Mouse (Mus musculus): ENCODE data around the gene Btrc.
"Not testable (repeated sequence)": the region's sequence is repeated elsewhere in the genome, so short reads cannot be mapped to it uniquely, and the experiment has no call there.

Gene Btrc

DNA sequence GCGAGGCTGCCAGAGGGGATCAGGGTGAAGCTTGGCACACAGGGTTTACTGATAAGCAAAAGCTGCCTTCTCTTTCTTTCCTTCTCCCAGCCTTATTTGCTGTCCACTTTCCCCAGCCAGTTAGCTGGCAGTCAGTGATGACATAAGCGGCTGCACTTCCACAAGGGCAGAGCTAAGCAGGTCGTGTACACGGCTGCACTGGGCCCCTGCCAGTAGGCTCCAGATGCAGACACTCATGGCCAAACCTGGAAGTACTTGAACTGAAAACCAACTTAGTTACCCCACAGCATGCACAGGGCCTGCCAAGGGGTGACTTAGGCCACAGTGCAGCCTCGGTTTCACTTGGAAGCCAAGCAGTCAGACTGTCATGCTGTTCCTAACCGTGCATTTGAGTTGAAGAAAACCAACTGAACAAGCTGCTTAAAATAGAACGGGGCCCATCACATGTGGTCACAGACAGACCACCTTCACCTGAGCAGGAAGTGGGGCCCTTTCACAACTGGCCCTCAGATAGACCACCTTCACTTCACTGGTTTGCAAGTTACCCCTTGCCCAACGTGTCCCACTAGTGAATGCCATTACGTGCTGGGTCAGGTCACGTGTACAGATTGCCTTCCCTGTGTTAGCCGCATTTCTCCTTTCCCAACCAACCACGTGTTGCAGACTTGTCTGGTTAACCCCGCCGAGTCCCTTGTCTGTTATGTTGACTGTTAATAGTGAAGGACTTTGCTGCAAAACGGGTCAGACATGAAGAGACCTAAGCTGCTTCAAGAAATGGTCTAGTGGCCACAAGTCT is 166.9 kb downstream of the Btrc start:
- no peak for DNase-seq (ENCODE audit: low read depth)

DNA sequence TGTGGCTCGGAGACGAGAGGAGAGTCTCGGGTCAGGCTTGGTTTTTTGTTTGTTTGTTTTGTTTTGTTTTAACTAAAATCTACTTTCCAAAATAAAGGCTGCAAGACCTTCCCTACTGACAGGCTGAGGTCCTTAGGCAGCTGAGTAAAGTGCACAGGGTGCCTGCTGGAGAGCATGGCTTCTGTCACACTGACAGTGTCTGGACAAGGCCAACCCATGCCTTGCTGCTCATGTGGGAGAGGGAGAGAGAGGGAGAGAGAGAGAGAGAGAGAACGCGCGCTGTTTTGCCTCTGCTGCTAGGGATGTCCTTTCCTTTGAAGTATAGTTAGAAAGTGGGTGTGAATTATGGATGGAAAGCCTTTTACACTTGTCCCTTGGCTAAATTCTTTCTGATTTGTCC is 168.0 kb downstream of the Btrc start:
- no peak for DNase-seq (ENCODE audit: low read depth)

DNA sequence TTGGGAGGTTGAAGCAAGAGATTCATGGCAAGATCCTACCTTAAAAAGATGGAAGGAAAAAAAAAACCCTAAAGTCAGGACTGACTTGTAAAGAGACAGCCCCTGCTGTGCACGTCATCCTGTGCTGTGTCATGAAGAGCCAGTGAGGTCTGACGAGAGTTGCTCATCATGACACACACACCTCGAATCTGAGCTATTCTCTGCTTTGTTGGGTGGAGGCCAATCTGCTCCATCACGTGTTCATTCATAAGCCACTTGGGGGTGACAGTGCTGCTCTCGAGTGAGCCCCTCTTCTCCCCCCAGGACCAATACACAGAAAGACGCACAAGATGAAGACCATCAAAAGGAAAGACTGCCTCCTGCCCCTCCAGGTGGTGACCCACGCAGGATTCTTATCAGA is 170.1 kb downstream of the Btrc start:
- no peak for DNase-seq (ENCODE audit: low read depth)

DNA sequence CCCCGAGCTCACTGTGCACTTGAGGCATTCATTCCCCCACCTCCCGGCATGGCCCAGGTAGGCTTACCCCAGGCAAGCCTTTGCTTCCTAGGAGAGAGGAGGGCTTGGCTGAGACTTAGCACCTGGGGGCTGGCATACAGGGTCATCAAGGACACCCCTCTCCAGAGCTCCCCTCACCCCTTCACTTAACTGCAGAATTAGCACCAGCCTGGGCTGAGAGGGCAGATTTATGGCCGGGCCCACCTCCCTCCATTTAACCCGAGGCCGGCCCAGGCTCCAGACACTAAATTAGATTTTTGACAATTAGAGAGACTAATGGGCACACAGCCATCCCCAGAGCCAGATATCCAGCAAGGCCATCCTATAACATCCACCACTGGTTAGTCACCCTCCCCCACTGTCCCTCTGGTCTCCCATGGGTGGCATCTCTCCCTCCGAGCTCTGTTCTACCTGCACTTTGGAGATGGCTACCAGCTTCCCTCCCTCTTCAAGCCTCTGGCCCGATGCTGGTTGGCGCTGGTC is 171.7 kb downstream of the Btrc start:
- no peak for DNase-seq (ENCODE audit: low read depth)

DNA sequence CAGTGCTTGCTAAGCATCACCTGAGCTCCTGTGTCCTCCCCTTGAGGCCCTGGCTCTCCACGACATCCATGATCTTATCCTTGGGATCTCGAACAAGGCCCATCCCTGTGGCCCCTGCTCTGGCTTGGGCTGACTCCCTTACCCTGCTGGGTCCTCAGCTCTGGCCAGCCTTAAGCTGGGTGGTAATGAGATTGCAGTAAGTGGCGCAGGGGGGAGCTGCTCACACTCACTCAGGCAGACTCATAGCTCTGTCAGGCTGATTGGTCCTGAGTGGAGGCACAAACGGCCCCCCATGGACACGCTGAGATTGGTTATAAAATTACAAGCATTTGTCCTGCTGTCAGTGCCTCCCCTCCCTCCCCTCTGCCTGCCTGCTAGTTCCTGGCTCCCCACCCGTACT is 172.4 kb downstream of the Btrc start:
- no peak for DNase-seq (ENCODE audit: low read depth)

DNA sequence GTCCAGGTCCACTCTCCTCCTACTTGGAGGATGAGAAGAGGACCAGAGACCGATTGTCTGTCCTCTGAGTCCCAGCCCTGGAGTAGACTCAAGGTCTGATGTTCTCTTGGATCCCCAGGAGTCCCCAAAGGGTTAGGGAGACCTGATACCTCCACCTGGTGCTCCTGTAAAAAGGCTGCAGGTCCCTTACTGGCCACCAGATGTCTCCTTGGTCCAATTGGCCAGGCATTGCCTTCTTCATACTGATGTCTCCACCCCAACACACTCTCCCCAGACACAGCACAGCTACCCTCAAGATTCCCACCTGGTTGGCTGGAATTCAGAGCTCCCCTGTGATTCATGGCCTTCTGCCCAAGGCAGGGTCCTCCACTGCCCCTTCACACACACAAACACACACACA is 174.0 kb downstream of the Btrc start:
- peak; percentile 77 for DNase-seq (ENCODE audit: low read depth)

DNA sequence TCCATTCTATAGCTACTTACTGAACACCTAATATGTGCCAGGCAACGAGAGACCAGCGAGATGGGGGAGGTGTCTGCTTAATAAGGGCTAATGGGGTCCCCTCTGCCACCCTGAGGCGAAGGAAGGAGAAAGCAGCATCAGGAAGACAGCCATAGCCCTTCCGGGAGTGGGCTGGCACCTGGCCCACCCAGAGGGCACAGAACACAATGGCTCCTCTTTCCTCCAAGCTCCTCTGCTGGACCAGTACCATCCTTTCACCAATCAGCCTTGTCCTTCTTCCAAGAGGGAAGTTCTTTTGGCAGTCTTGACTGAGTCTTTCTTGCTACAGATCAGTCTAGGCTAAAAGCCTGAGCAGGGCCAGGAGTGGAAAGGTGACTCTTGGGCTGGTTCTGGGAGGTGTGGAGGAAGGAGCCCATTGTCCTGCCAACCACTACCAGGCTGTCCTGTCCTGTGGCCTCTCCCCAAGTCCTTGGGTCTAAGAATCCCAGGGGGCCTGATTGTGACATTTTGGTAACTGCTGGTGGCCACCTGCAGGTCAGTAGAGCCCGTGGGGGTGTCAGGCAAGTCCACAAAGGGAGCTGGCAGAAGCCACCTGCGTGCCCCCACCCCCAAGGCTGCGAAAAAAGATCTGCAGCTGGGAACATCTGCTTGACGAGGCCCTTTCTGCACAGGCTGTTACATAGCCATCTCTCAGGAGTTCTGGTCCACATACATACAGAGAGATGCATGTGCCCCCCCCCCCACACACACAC is 177.3 kb downstream of the Btrc start:
- no peak for DNase-seq (ENCODE audit: low read depth)

DNA sequence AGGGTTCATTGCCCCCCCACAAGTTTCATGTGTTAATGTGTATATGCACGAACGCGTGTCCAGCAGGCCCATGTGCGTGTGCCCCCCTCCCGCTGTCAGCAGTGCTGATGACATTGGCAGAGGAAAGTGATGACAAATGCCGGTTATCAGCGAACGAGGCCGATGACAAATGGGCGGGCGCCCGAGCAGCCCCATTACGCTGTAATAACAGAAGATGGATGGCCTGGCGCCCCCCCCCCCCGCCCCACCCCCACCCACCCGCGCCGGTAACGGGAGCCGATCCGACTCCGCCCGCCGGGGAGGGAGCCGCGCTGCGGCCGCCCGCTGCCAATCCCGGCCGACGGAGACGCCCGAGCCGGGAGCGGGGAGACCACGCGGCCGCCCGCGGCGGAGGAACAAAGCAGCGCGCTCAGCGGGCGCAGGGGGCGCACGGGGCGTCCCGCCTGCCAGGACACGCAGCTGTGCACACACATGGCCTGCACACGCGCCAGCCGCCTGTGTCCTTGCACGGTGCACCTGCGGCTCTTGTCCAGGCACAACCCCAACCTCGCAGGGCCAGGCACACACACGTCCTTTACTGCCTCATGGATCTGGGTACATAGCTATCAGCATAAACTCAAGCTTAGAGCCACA is 178.0 kb downstream of the Btrc start:
- DNase-seq (ENCODE audit: low read depth): peak; percentile 39

DNA sequence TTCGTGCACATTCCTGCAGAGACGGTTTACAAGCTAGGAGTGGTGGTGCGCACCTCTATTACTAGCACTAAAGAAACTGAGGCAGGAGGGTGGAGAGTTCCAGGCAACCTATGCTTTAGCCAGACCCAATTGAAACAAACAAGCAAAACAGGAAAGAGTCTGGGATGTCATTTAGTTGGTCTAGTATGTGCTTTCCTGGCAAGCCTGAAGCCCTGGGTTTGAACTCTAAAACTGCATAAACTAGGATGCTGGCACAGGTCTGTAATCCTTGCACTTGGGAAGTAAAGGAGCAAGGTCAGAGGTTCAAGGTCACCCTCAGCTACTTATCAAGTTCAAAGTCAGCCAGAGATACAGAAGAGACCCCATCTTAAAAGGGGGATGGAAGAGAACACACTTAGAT is 178.5 kb downstream of the Btrc start:
- no peak for DNase-seq (ENCODE audit: low read depth)

DNA sequence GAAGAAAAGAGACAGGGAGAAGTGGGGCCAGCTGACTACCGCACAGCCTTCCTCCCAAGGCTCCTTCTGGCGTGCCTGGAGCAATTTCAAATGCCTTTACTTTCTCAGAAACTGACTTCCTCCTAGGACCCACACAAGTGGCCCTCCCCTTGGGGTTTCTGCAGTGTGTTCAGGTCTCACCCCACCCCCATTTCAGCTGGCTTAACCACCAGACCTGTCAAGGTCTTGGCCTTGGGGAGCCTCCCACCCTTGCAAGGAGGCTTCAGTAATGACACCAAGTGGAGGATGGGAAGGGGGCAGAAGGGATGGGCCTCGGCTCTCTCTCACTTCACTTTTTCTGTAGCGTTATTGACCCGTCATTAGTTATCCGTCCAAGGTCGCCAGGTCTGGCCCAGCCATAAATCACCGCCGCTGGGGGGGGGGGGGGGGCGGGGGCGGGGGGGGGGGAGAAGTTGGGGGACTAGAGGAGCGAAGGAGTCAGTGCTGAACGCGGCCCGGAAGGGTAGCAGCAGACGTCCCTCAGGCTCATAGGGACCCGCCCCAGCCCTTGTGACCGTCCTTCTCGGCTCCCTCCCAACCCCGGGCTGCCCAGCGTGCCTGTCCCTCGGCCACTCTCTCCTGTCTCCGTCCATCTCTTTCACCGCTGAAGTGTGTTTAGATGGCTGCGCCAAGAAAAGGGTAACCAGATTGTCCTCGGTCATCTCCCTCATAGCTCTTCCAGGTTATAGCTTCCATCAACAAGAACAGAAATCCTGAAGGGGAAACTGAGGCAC is 180.8 kb downstream of the Btrc start:
- peak; percentile 50 for DNase-seq (ENCODE audit: low read depth)

DNA sequence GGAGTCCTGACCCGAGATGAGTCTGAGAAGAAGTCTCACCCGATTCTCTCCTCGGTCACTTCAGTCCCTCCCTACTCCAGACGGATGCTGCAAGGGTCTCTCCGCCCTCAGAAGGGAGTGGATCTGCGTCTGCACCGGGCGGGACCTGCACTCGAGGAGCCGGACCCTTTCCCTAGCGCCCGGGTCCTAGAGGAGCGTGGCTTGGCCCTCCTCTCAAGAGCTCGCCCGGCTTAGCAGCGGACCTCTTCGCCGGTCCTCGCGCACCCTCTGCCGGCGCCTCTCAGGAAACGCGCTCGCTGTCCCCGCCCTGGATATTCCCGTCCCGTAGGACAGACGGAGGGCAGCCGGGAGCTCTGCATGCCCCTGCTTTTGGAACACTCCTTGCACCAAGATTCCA is 181.4 kb downstream of the Btrc start:
- peak; percentile 82 for DNase-seq (ENCODE audit: low read depth)

DNA sequence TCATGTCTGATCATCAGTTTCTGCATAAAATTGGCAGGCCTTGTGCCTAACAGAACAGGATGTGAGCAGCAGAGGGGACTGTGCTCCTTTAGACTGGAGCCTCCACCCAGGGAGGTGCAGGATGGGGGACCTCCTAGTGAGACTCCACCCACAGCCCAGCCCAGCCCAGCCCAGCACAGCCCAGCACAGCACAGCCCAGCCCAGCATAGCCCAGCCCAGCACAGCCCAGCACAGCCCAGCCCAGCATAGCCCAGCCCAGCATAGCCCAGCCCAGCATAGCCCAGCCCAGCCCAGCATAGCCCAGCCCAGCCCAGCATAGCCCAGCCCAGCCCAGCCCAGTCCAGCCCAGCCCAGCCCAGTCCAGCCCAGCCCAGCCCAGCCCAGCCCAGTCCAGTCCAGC is 184.7 kb downstream of the Btrc start:
- not testable (repeated sequence) for DNase-seq (ENCODE audit: low read depth)

DNA sequence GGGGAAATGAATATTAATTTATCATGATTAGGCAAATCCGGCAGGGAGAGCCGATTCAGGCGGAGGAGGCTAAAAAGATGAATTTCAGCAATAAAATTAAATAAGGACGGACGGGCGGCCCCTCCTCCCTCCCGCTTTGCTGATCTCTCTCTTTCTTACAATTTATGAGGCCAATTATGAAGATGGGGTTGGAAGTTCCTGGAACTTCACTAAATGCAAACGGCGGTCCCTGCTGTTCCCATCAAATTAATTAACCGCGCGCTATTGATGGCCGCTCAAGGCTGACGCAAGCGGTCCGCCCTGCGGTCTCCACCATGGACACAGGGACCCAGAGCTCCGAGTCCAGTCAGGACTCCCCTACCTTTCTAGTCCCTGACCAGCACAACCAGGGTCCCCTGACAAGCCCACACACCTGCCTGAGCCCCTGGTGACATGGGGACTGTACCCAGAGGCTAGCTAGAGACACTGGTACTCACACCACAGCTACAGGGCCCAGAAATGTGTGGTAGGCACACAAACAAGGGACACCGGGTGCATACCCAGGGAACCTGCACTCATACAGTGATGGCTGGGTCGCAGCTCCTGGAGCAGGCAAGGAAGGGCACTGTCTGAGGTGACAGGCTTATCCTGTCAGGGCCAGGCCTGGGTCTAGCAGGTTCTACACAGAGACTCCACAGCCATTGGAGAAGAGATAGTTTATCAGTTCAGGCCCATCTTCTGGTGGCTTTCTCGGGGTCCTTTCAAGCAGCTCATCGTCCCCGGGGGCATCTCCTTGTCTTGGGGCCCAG is 185.8 kb downstream of the Btrc start:
- DNase-seq (ENCODE audit: low read depth): no peak

DNA sequence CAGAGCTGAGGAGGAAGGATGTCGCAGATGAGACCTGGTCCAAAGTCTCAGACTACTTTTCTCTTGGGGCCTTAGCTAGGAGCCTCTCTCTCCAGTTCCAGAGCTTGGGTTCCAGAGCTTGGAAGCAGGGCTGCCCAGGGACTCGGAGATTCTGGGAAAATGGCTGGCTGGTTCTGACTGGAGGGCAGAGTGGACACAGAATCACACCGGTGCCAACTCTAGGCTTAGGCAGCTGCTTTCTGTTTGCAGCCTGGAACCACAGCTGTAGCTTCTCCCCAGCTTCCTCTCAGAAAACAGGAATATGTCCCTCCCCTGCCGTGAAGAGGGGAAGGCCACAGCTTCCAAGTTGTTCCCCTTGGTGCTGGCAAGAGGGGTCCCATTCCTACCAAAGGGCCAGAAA is 186.4 kb downstream of the Btrc start:
- DNase-seq (ENCODE audit: low read depth): no peak

DNA sequence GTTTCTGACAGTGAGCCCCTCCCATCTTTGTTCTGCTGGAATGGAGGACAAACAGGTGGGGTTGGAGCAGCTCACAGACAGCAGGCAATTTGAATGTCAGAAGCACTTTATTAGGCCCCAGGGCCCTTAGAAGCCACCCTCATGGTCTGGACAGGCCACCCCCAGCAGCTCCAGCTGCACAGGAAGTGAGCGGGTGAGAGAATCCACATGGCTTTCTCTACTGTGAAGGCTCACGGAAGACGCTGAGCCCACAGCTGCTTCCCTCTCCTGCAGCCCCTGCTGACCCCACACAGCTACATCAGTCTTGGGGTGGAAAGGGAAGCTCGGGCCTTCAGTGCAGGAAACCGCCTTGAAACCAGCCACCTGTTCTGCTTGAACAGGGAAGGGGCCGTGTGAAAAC is 188.7 kb downstream of the Btrc start:
- no peak for DNase-seq (ENCODE audit: low read depth)

DNA sequence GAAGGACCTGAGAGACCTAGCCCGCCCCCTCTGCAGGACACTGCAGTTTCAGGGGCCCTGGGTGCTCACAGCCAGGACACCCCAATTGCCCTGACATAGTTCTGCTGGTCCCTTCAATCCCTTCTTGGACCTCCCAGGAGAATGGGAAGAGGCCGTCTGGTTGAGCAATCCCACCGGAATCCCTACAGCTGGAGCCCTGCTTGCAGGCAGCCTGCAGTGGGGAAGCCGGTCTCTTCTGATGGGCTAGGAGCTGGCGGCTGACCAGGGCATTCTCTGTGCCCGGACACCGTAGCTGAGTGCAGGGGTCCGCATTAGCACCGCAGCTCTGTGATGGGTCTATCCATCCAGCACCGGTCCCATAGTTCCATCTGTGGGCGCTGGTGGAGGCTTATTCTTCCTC is 190.6 kb downstream of the Btrc start:
- no peak for DNase-seq (ENCODE audit: low read depth)

DNA sequence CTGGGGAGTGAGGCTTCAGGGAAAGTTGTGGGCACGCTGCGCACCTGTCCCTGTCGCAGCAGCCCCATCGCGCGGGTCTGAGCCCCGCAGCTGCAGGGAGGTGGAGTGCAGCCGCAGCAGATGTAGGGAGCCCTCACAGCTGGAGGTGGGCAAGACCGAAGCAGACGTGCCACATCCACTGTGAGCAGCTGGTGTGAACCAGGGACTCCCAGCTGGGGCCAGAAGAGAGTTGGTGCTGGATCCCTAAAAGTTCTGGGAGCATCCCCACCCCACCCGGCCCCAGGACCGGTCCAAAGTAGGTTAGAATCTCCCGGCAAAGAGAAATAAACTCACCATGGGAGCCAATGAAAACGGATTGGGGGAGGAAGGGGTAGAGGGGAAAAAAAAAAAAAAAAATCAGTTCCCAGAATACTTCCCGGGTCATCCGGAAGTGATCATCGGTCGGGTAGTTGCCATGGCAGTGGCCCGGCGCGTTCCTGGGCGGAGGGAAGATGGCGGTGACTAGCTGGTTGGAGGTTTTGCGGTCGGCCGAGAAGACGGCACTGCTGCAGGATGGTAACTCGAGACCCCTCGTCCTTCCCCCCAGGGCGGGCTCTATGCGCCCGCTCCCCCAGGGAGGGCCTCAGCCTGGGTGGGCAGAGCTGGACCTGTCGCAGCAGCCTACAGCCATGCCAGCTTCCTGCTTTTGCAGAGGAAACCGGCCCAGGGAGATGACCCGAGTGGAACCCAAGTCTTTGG is 196.8 kb downstream of the Btrc start, which contains the start of the genes Poll and Gm17018:
Gene Poll (minus strand): TSS at position 379 of the 738 bp plus-strand sequence.
Gene Gm17018 (plus strand): TSS at position 463 of the 738 bp plus-strand sequence.
- DNase-seq (ENCODE audit: low read depth): peak; percentile 80

DNA sequence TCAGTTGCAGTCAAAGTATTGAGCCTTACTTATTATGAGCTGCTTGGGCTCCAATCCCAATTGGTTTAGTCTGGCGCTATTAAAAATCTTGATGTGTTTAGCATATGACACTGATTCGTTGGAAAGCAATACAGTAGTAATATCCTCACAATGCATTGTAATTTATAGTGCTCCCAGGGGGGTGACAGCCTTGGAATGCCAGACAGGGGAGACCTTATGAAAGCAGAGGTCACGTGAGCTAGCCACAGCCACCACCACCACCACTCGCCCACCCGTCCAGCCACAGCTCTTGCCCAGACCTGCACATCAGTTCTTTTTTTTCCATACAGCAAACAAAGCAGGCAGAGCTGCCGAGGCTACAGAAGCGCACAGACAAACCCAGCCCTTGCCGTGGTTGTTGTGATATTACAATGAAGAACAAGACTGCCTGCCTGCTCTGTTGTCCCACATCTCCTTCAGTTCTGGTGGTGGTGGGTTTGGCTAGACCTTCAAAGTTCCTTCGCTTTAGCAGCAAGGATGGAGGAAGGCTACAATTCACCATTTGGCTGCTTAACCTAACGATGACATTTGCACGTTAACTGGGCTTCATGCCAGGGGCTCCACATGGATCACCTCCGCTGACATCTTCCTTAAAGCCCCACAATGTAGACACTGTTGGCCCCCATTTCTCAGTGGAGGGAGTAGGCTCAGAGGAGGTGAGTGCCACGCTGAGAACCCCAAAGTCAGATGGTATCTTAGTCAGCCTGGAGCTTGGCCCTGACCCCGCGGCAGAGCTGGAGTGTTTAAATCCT is 202.6 kb downstream of the Btrc start:
- no peak for DNase-seq (ENCODE audit: low read depth)

DNA sequence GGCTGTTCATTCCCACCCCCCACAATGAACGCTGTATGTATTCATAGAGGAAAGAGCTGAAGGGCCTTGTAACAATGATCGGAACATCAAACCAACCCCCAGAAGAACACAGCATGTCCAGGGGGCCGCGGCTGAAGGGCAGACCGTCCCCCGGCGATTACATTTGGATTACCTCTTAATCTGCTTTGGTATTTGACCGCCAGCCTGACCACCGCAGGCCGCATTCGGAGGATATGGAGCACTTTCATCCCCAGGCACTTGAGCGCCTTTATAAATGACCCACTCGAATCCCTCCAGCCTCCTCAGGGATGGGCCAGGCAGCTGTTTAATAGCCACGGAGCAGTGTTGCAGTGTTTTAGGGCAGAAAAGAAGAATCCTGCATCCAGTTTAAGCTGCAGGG is 203.8 kb downstream of the Btrc start:
- DNase-seq (ENCODE audit: low read depth): no peak

DNA sequence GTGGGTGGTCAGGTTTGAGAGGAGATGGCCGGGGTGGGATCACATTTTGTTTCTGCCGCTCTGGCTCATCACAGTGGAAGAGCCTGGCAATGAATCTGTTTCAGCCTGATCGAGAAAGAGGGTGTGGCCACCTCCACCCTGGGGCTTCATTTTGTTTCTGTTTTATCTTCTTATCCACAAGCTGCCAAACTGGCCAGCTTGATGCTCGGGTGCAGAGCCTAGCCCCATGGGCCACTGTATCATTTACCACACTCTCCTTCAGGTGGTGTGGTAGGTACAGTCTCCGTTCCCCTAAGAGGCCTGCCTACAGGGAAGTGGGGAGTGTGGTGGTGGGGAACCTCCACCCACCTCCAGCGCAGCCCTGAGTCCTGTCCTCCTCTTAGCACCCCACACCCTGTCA is 209.5 kb downstream of the Btrc start:
- no peak for DNase-seq (ENCODE audit: low read depth)
